Mouse (Mus musculus) liver, embryonic 16.5 days (tissue): Measurements from ENCODE around the gene Gm17349. TPM values are rescaled to one million over a fixed set of nuclear protein-coding genes. Genes with fewer than 3 reads are reported as not detected.

Source experiments
- ATAC-seq: fragments of 200-750 bp; cut with Nextera tagmentation; 2 replicates; pipeline ENCODE4 v1.8.0; 2017; ENCODE audit warnings: low read depth, mild to moderate bottlenecking, moderate number of reproducible peaks, moderate library complexity
- H3K27ac ChIP-seq: fragments of 300-500 bp; sonication (generic); 2 replicates; pipeline ENCODE4 v1.5.1; 2014; ENCODE audit warnings: mild to moderate bottlenecking, low read length
- H3K27me3 ChIP-seq: fragments of 300-500 bp; sonication (generic); 2 replicates; pipeline ENCODE4 v1.6.1; 2014; ENCODE audit warnings: low read depth, low read length, mixed read lengths; ENCODE audit not compliant: control insufficient read depth, insufficient read depth
- H3K36me3 ChIP-seq: fragments of 300-500 bp; sonication (generic); 2 replicates; pipeline ENCODE4 v1.6.1; 2014; ENCODE audit warnings: mild to moderate bottlenecking; ENCODE audit not compliant: control insufficient read depth, insufficient read depth
- H3K4me1 ChIP-seq: fragments of 300-500 bp; sonication (generic); 2 replicates; pipeline ENCODE4 v1.6.1; 2014; ENCODE audit warnings: low read depth, low read length, mixed read lengths; ENCODE audit not compliant: control insufficient read depth
- H3K4me2 ChIP-seq: fragments of 300-500 bp; sonication (generic); 2 replicates; pipeline ENCODE4 v1.6.1; 2014; ENCODE audit warnings: low read depth, low read length, mixed read lengths
- H3K4me3 ChIP-seq: fragments of 300-500 bp; sonication (generic); 2 replicates; pipeline ENCODE4 v1.5.1; 2014; ENCODE audit warnings: low read depth, mild to moderate bottlenecking, low read length
- H3K9ac ChIP-seq: fragments of 300-500 bp; sonication (generic); 2 replicates; pipeline ENCODE4 v1.6.1; 2014; ENCODE audit warnings: low read depth, low read length
- H3K9me3 ChIP-seq: fragments of 300-500 bp; sonication (generic); replicated peaks from 2 replicates; pipeline ENCODE4 v1.6.1; 2016; ENCODE audit warnings: low read length; ENCODE audit not compliant: control insufficient read depth
- whole genome bisulfite sequencing: fragments of 180-500 bp; shearing (Covaris S2); extraction: QIAGEN DNeasy Blood & Tissue Kit; methylation state at CpG from one replicate; pipeline ENCODE4 v1.1.7; 2014; ENCODE audit not compliant: insufficient replicate concordance; 5-methylcytosine and 5-hydroxymethylcytosine counted together
- polyA plus RNA-seq: library from polyadenylated mRNA; unstranded; fragments of >200 nt; fragmentation: Nextera tagmentation; extraction: Ambion mirVana; gene quantifications from 2 replicates; pipeline ENCODE4 v1.2.1, GENCODE M21; 2015

Gene Gm17349
- polyA plus RNA-seq, 1 experiment from 2014 or later, result not detected

DNA sequence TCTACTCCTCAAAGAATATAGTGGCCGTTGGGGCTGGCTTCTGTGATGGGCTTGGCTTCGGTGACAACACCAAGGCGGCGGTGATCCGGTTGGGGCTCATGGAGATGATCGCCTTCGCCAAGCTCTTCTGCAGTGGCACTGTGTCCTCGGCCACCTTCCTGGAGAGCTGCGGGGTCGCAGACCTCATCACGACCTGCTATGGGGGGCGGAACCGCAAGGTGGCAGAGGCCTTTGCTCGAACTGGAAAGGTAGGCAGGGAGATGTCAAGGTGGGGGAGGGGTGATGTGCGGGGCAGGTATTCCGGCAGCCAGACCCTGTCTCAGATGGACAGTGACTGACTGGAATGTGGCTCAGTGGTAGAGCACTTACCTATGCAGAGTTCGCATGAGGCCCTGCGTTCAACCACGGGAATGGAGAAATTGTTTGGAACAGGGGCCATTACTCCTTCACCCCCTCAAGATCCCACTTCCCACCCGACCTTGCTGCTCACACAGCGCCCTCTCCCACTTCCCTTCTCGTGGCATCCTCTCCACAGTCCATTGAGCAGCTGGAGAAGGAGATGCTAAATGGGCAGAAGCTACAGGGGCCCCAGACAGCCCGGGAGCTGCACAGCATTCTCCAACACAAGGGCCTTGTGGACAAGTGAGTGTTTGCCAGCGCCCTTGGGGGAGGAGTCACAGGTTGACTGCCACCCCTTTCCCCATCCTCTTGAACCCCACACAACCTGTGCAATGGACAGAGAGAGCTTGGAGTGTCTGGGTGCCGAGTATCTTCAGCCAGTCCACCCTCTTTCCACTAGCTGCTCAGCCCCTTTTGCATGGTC is 16.8 kb upstream of the Gm17349 start:
- no peaks in the 10 kb centered on the region for H3K36me3 ChIP-seq
- peaks cover 30% of the 10 kb centered on the region for H3K4me1 ChIP-seq
- no peak overlapping the region for H3K27ac ChIP-seq
- H3K4me3 ChIP-seq, result no peak overlapping the region
- no peak overlapping the region for H3K9ac ChIP-seq
- H3K9me3 ChIP-seq, result no peaks in the 10 kb centered on the region
- 67% methylated on average over 25 of the region's 25 CpGs for WGBS
- no peak for ATAC-seq
- H3K4me2 ChIP-seq, result no peak overlapping the region
- no peaks in the 10 kb centered on the region for H3K27me3 ChIP-seq

DNA sequence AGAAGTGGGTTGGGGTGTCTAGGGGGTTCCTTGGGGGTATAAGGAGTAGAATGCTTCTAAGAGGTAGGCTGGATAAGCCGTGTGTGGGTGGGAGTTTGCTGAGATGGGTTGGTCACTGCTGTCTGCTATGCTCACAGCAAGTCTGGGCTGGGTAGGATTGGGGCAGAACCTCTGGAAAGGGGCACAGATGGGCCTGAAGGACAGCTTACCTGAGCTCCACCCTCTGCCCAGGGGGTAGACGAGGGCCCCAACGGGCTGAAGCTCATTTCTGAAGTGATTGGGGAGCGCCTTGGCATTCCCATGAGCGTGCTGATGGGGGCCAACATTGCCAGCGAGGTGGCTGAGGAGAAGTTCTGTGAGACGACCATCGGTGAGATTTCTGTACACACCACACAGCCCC is 14.6 kb upstream of the Gm17349 start:
- peaks cover 35% of the 10 kb centered on the region for H3K4me1 ChIP-seq
- H3K4me3 ChIP-seq, result no peak overlapping the region
- no peaks in the 10 kb centered on the region for H3K36me3 ChIP-seq
- H3K9ac ChIP-seq, result no peak overlapping the region
- no peaks in the 10 kb centered on the region for H3K27me3 ChIP-seq
- no peak overlapping the region for H3K27ac ChIP-seq
- H3K9me3 ChIP-seq, result no peaks in the 10 kb centered on the region
- 51% methylated on average over 8 of the region's 8 CpGs for WGBS
- no peak for ATAC-seq
- no peak overlapping the region for H3K4me2 ChIP-seq

DNA sequence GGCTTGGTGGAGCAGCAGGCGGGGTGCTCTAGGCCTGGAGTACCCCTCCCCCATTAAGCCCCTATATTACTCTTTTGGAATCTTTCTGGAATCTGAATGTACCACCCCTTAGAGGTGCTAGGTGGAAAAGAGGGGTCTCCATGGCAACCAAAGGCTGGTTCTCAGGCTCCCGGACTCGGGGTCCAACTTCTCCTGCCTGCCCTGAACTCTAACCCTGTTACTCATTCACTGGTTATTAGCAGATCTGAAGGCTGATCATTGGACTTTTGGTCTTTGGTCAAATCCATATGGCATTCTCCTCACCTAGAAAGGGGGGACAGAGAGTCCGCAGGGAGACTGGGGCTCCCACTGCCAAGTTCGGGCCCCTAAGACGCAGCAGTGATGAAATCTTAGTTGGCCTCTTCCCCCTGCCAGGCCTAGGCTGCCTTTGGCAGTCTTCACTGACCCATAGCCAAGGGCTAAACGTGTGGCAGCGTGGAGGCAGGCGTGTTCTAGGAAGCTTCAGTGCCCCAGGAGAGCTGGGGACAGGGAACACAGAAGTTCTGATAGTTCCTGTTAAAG is 13.3 kb upstream of the Gm17349 start:
- peak overlapping the region; percentile 42 for H3K27ac ChIP-seq
- H3K4me1 ChIP-seq, result peaks cover 24% of the 10 kb centered on the region
- ATAC-seq, result peak; percentile 48
- H3K4me3 ChIP-seq, result peak overlapping the region; percentile 35
- H3K9me3 ChIP-seq, result no peaks in the 10 kb centered on the region
- H3K9ac ChIP-seq, result no peak overlapping the region
- H3K36me3 ChIP-seq, result no peaks in the 10 kb centered on the region
- no peaks in the 10 kb centered on the region for H3K27me3 ChIP-seq
- peak overlapping the region; percentile 36 for H3K4me2 ChIP-seq
- 67% methylated on average over 9 of the region's 9 CpGs for WGBS

DNA sequence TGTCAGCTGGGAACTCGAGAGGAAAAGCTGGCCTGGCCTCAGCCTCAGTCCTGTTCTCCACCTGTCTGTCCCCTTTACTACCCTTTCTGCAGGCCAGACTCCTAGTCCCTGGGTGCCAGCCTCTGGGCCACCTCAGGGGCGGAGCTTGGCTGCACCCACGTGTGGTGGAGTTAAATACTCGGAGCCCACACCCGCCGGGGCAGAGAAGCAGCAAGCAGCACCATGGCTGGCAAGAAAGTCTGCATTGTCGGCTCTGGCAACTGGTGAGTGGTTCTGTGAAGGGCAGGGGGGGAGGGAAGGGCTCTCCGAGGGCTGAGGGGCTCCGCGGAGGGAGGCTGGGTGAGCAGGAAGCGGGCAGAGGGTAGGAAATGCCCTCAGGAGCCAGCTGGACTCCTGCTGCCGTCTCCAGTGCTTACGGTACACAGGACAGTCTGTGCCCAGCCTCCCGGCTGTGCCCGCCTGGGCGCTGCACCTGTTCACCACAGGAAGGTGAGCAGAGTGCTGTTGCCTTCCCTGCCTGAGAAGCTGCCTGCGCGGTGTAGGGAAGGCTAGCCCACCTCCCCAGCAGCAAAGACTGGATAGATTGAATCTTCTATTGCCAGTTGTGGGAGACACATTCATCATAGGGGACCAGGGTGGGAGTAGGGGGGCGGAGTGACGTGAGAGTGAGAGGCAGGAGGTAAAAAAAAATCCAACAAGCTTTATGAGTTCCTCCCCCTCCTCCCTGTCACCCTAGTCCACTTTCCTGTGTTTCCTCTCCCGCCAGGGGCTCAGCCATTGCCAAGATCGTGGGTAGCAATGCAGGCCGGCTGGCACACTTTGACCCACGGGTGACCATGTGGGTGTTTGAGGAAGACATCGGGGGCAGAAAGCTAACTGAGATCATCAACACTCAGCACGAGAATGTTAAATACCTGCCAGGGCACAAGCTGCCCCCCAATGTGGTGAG is 12.4 kb upstream of the Gm17349 start, which contains the start of gene Gpd1:
Gene Gpd1 (plus strand): TSS at position 130 of the 949 bp plus-strand sequence.
- Histone ChIP-seq H3K27ac (peak within 1 kb of the TSS; percentile 58), H3K9ac (peak within 1 kb of the TSS; percentile 19; the same call in 1 of the 2 replicates), H3K27me3 (no peaks in the 10 kb centered on the region), H3K4me3 (peak within 1 kb of the TSS; percentile 35), H3K4me2 (peak within 1 kb of the TSS; percentile 36), H3K4me1 (peaks cover 18% of the 10 kb centered on the region), H3K36me3 (no peaks in the 10 kb centered on the region), H3K9me3 (no peaks in the 10 kb centered on the region)
- WGBS, result 48% methylated on average over 26 of the region's 26 CpGs
- no peak for ATAC-seq

DNA sequence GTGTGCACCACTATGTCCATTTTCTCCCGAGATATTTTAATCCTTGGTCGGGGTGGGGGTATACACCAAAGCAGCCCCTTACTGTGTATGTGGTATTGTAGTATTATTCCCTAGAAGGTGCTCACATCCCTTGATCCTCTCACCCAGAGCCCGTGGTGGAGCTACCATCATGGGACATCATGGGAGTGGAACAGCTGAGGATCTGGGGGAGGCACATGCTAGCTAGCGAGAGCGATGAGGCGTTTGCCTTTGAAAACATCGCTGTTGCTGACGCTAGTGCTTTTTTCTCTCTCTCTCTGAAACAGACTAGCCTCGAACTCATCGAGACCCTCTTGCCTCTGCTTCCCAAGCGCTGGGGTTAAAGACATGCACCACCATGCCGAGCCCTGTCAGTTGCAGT is 11.5 kb upstream of the Gm17349 start:
- Histone ChIP-seq H3K4me3 (no peak overlapping the region), H3K27me3 (no peaks in the 10 kb centered on the region), H3K9me3 (no peaks in the 10 kb centered on the region), H3K36me3 (peaks cover 5% of the 10 kb centered on the region; the same call in 1 of the 2 replicates), H3K27ac (no peak overlapping the region), H3K9ac (no peak overlapping the region), H3K4me1 (peaks cover 21% of the 10 kb centered on the region), H3K4me2 (no peak overlapping the region)
- 70% methylated on average over 12 of the region's 12 CpGs for WGBS
- no peak for ATAC-seq

DNA sequence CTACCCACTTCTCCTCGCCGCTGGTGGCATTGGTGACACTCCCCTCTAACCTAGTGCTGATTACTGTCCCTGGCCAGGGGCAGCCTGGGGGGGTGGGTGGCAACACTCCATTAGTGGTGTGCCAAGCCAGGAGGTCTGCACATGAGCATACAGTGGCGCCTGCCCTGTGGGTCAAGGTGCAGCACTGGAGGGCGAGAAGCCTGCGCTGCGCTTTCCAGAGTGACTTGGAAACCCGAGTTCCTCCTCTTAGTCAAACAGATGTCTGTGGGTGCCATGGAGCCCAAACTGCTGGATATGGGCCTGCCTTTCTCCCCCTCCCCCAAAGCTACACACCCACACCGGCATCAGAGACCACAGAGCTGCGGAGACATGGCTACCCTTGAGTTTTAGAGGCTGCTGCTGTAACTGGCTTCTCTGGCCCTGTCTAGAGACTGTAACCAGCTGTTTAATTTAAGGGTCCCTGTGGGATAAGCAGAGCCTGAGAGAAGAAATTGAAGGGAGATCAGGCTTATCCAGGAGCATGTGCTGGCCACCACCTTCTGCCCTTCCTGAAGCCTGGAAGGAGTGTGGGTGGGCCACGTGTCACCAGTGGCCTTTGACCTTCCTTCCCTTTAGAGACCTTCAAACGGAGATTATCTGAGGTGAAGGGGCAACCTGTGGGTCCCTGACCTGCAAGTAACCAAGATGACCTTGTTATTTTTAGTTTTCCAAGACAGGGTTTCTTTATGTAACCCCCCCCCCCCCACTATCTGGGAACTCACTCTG is 10.9 kb upstream of the Gm17349 start:
- H3K27ac ChIP-seq, result peak overlapping the region; percentile 58
- no peak; the same call in 1 of the 2 replicates for ATAC-seq
- no peak overlapping the region for H3K9ac ChIP-seq
- peaks cover 7% of the 10 kb centered on the region for H3K36me3 ChIP-seq
- H3K4me3 ChIP-seq, result no peak overlapping the region
- H3K9me3 ChIP-seq, result no peaks in the 10 kb centered on the region
- no peaks in the 10 kb centered on the region for H3K27me3 ChIP-seq
- 58% methylated on average over 11 of the region's 11 CpGs for WGBS
- peaks cover 21% of the 10 kb centered on the region for H3K4me1 ChIP-seq
- no peak overlapping the region for H3K4me2 ChIP-seq

DNA sequence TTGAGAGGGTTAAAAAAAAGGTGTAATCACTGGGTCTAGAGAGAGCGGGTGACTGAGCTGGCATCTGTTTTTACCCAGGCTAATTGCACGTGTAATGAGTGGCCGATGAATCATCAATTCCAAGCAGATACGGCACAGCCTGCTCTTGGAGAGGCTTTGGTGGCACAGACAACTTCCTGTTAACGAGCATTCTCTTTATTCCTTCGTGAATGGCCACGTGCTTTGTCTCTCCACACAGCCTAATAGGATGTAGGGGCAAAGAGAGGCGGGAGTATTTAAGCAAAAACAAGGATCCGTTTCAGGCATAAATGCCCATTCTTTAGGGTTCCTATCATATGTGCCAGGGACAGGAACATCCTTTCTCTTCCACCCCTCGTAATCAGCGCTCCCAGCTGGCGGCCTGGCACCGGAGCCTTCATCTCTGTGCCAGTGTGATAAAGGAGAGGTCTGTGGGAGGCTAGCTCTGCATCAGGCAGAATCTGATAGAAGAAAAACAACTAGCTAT is 10.1 kb upstream of the Gm17349 start:
- Histone ChIP-seq H3K9me3 (no peaks in the 10 kb centered on the region), H3K4me2 (peak overlapping the region; percentile 15; the same call in 1 of the 2 replicates), H3K27ac (peak overlapping the region; percentile 58), H3K4me3 (no peak overlapping the region), H3K36me3 (peaks cover 7% of the 10 kb centered on the region), H3K9ac (no peak overlapping the region), H3K4me1 (peaks cover 21% of the 10 kb centered on the region), H3K27me3 (no peaks in the 10 kb centered on the region)
- 48% methylated on average over 13 of the region's 13 CpGs for WGBS
- ATAC-seq, result peak; percentile 66

DNA sequence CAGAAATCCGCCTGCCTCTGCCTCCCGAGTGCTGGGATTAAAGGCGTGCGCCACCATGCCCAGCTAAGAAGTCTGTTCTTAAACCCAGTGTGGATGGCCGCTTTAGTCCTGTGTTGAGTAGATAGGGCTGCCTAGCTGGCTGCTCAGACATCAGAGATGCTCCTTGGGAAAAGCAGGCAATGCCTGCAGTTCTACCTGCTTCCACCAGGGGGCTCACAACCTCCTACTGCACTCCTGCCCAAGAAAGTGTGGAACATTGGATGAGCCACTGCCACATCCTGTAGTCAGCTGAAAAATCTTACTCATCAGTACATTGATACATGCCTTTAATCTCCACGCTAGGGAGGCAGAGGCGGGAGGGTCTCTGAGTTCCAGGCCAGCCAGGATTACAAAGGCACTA is 9.6 kb upstream of the Gm17349 start:
- ATAC-seq, result peak; percentile 14
- peak overlapping the region; percentile 15; the same call in 1 of the 2 replicates for H3K4me2 ChIP-seq
- no peaks in the 10 kb centered on the region for H3K9me3 ChIP-seq
- no peaks in the 10 kb centered on the region for H3K27me3 ChIP-seq
- H3K27ac ChIP-seq, result peak overlapping the region; percentile 5; the same call in 1 of the 2 replicates
- no peak overlapping the region for H3K4me3 ChIP-seq
- H3K36me3 ChIP-seq, result peaks cover 7% of the 10 kb centered on the region
- H3K4me1 ChIP-seq, result peaks cover 21% of the 10 kb centered on the region
- no peak overlapping the region for H3K9ac ChIP-seq
- 35% methylated on average over 7 of the region's 7 CpGs for WGBS
